Mouse (Mus musculus): ENCODE results near the gene Xxylt1. TPM values are rescaled to one million over a fixed set of nuclear protein-coding genes. Genes with fewer than 3 reads are reported as not detected.

Gene Xxylt1
- polyA plus RNA-seq (2012; rRNA removed): 13.9 and 15.3 TPM in 2 replicates

- TF ChIP-seq POLR2A (IDR thresholded peaks at IDR 0.05; ENCODE audit: borderline replicate concordance, extremely low read depth, insufficient read depth, insufficient read length, poor library complexity, severe bottlenecking): peak; percentile 97
- TF ChIP-seq CTCF (IDR thresholded peaks at IDR 0.05; ENCODE audit: borderline replicate concordance, extremely low read depth, insufficient read depth, insufficient read length): peak; percentile 40; the same call in 1 of the 2 replicates
Observed at GRCm38 (mm10) chr16:31081125-31081664, at the start of gene Xxylt1. TSS of gene Xxylt1 (minus strand) at chr16:31081432.

GRCm38 (mm10) chr16:31128116-31128515, 46.9 kb upstream of the Xxylt1 start:
- no peak for TF ChIP-seq CTCF (IDR thresholded peaks at IDR 0.05; ENCODE audit: borderline replicate concordance, extremely low read depth, insufficient read depth, insufficient read length)
- TF ChIP-seq POLR2A (IDR thresholded peaks at IDR 0.05; ENCODE audit: borderline replicate concordance, extremely low read depth, insufficient read depth, insufficient read length, poor library complexity, severe bottlenecking): no peak
- DNase-seq (ENCODE audit: low read depth): no peak

More at GRCm38 (mm10) chr16:31081125-31081664, at the start of gene Xxylt1:
- DNase-seq (ENCODE audit: low read depth): peak; percentile 98

GRCm38 (mm10) chr16:31124991-31125390, 43.8 kb upstream of the Xxylt1 start:
- TF ChIP-seq POLR2A (IDR thresholded peaks at IDR 0.05; ENCODE audit: borderline replicate concordance, extremely low read depth, insufficient read depth, insufficient read length, poor library complexity, severe bottlenecking) (no peak), CTCF (IDR thresholded peaks at IDR 0.05; ENCODE audit: borderline replicate concordance, extremely low read depth, insufficient read depth, insufficient read length) (no peak)
- no peak for DNase-seq (ENCODE audit: low read depth)

GRCm38 (mm10) chr16:31121612-31122011, 40.4 kb upstream of the Xxylt1 start:
- no peak for TF ChIP-seq POLR2A (IDR thresholded peaks at IDR 0.05; ENCODE audit: borderline replicate concordance, extremely low read depth, insufficient read depth, insufficient read length, poor library complexity, severe bottlenecking)
- no peak for DNase-seq (ENCODE audit: low read depth)

- TF ChIP-seq POLR2A (IDR thresholded peaks at IDR 0.05; ENCODE audit: borderline replicate concordance, extremely low read depth, insufficient read depth, insufficient read length, poor library complexity, severe bottlenecking) (no peak), CTCF (IDR thresholded peaks at IDR 0.05; ENCODE audit: borderline replicate concordance, extremely low read depth, insufficient read depth, insufficient read length) (no peak)
- DNase-seq (ENCODE audit: low read depth): no peak
Observed at GRCm38 (mm10) chr16:31113596-31113995, 32.4 kb upstream of the Xxylt1 start.

- TF ChIP-seq POLR2A (IDR thresholded peaks at IDR 0.05; ENCODE audit: borderline replicate concordance, extremely low read depth, insufficient read depth, insufficient read length, poor library complexity, severe bottlenecking) (no peak), CTCF (IDR thresholded peaks at IDR 0.05; ENCODE audit: borderline replicate concordance, extremely low read depth, insufficient read depth, insufficient read length) (no peak)
- no peak for DNase-seq (ENCODE audit: low read depth)
Observed at GRCm38 (mm10) chr16:31101352-31101751, 20.1 kb upstream of the Xxylt1 start.

GRCm38 (mm10) chr16:31099906-31100305, 18.7 kb upstream of the Xxylt1 start:
- DNase-seq (ENCODE audit: low read depth): no peak
- TF ChIP-seq POLR2A (IDR thresholded peaks at IDR 0.05; ENCODE audit: borderline replicate concordance, extremely low read depth, insufficient read depth, insufficient read length, poor library complexity, severe bottlenecking) (no peak), CTCF (IDR thresholded peaks at IDR 0.05; ENCODE audit: borderline replicate concordance, extremely low read depth, insufficient read depth, insufficient read length) (no peak)

- TF ChIP-seq POLR2A (IDR thresholded peaks at IDR 0.05; ENCODE audit: borderline replicate concordance, extremely low read depth, insufficient read depth, insufficient read length, poor library complexity, severe bottlenecking) (no peak), CTCF (IDR thresholded peaks at IDR 0.05; ENCODE audit: borderline replicate concordance, extremely low read depth, insufficient read depth, insufficient read length) (no peak)
- DNase-seq (ENCODE audit: low read depth): peak; percentile 8
Observed at GRCm38 (mm10) chr16:31094036-31094435, 12.8 kb upstream of the Xxylt1 start.

GRCm38 (mm10) chr16:31093186-31093585, 12.0 kb upstream of the Xxylt1 start:
- DNase-seq (ENCODE audit: low read depth): no peak
- no peak for TF ChIP-seq POLR2A (IDR thresholded peaks at IDR 0.05; ENCODE audit: borderline replicate concordance, extremely low read depth, insufficient read depth, insufficient read length, poor library complexity, severe bottlenecking)
- TF ChIP-seq CTCF (IDR thresholded peaks at IDR 0.05; ENCODE audit: borderline replicate concordance, extremely low read depth, insufficient read depth, insufficient read length): no peak

- TF ChIP-seq POLR2A (IDR thresholded peaks at IDR 0.05; ENCODE audit: borderline replicate concordance, extremely low read depth, insufficient read depth, insufficient read length, poor library complexity, severe bottlenecking): no peak
- TF ChIP-seq CTCF (IDR thresholded peaks at IDR 0.05; ENCODE audit: borderline replicate concordance, extremely low read depth, insufficient read depth, insufficient read length): no peak
- no peak for DNase-seq (ENCODE audit: low read depth)
Observed at GRCm38 (mm10) chr16:31081891-31082290, 659 bp upstream of the Xxylt1 start.

- TF ChIP-seq CTCF (IDR thresholded peaks at IDR 0.05; ENCODE audit: borderline replicate concordance, extremely low read depth, insufficient read depth, insufficient read length) (no peak), POLR2A (IDR thresholded peaks at IDR 0.05; ENCODE audit: borderline replicate concordance, extremely low read depth, insufficient read depth, insufficient read length, poor library complexity, severe bottlenecking) (no peak)
Observed at GRCm38 (mm10) chr16:31080573-31081051, 620 bp downstream of the Xxylt1 start.

GRCm38 (mm10) chr16:31077396-31077795, 3.8 kb downstream of the Xxylt1 start:
- DNase-seq (ENCODE audit: low read depth): no peak
- no peak for TF ChIP-seq POLR2A (IDR thresholded peaks at IDR 0.05; ENCODE audit: borderline replicate concordance, extremely low read depth, insufficient read depth, insufficient read length, poor library complexity, severe bottlenecking)
- TF ChIP-seq CTCF (IDR thresholded peaks at IDR 0.05; ENCODE audit: borderline replicate concordance, extremely low read depth, insufficient read depth, insufficient read length): no peak

More at GRCm38 (mm10) chr16:31080573-31081051, 620 bp downstream of the Xxylt1 start:
- peak; percentile 86 for DNase-seq (ENCODE audit: low read depth)
